Mouse (Mus musculus): Measurements from ENCODE around the gene Fen1.

The Fen1 gene

GRCm38 (mm10) chr19:10213796-10214471, 10.0 kb upstream of the Fen1 start:
- DNase-seq (ENCODE audit: low spot score) = no peak

- DNase-seq (ENCODE audit: low spot score) = no peak
Observed at GRCm38 (mm10) chr19:10210885-10211284, 6.9 kb upstream of the Fen1 start.

DNA sequence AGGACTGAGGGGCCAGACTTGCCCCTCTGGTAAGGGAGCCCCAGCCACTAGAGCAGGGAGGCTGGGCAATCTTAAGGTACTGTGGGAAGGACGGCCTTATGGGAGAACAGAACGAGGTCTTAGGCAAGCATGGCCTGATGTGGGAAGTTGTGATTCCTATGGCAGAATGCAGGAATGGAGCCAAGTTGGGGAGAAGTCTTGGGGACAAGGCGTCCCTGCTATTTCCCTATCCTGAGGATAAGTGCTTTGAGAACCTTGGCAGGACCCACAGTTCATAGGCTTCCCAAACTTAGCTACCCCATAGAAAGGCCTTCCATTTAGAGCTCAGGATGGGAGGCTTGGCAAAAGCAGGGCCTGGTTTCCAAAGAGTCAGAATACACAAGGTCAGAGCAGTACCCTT, 4.9 kb upstream of the Fen1 start:
- DNase-seq (ENCODE audit: low spot score) = no peak

DNA sequence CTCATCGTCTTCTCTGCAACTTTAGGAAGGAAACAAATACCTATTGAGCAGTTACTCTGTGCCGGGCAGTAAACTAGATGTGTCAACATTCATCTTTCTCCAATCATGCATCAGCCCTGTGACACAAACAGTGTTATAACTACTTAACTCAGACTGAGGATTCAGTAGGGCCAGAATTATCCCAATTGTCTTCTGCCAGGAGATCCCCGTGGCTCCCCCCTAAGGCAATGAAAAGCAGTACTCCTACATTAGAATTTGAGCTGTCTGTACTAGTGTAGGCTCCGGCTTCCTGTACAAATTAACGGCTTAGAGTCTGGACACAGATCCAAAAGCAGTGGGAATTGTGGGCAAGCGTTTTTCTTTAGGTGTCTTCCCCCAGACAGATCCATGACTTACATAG, 1.1 kb upstream of the Fen1 start:
- DNase-seq (ENCODE audit: low spot score) = no peak

DNA sequence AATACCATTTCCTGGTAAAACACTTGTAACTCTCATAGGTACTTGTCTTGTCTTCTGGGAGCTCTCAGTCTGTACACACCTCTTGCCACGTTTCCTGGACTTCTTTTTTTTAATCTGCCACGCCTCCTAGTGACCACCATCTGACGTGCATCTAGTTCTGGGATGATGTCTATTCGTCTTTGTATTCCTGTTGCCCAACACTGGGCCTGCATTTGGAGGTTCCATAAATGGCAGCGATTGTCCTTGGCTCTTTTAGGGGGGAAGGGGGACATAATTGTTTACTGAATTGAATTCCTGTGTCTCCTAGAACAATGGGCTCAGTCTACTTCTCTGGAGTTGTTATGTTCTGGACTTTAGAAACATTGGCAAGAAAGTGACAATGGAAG, 640 bp upstream of the Fen1 start:
- DNase-seq (ENCODE audit: low spot score) = no peak

DNA sequence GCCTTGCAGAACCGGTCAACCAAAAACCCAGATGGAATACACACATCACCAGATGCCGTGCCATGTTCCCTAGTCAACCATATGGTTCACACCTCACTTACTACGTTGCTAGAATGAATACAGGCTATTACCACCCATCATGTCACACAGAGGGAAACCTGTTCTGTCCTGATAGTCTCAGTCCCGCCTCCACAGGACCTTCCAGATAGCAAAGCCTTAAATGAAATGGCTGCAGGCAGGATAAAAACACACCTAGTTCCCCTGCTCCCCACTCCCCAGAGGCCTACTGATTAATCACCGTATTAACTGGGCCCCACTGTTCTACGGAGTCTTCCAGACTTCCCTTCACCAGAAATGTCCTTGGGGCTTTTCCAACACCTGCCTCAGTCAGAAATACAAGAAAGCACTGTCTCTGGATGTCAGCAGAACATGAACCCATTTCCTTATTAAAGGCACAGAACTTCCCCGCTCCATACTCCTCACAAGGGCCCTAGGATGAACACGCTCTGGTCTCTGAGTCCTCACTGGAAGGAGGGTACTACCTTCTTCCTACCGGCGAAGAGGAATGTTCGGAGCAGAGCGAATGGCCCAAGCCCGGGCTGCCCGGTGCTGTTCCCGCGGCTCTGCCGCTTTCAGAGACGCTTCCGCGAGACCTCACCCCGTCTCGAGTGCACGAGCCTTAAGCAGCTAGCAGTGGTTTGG, 672 bp downstream of the Fen1 start:
- no peak for DNase-seq (ENCODE audit: low spot score)

DNA sequence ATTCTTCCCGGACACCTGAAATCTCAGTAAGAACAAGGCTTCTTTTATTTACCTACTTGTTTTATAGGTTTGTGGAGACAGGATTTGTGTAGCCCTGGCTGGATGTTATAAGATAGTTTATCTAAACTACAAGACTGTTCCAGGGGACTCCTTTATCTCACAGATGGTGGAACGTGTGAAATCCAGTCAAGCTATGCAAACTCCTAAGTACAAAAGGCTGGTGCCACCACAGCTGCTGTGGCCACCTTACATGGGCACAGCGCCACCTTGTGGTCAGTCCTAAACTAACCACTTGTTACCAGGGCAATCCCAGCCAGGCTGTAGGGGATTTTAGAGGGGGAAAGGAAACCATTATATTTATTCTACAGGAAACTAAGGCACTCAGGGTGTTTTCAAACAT, 5.2 kb downstream of the Fen1 start:
- peak; percentile 51 for DNase-seq (ENCODE audit: low spot score)

DNA sequence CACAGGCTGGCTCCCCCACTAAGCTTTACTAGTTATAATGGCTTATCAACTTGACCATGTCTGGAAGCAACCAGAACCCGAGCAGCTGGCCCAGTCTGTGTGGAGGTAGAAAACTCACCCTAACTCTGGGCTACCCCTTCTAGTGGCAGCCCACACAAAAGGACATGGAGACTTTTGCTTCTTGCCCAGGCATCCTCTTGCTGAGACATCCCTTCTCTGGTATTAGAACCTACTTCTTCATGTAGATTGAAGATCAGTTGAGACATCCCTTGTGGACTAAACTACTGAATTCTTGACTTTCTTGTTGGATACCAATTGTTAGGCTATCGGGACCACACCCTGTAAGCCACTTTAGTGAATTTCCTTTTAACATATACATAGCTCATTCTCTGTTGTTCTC, 5.7 kb downstream of the Fen1 start:
- DNase-seq (ENCODE audit: low spot score) = no peak

DNA sequence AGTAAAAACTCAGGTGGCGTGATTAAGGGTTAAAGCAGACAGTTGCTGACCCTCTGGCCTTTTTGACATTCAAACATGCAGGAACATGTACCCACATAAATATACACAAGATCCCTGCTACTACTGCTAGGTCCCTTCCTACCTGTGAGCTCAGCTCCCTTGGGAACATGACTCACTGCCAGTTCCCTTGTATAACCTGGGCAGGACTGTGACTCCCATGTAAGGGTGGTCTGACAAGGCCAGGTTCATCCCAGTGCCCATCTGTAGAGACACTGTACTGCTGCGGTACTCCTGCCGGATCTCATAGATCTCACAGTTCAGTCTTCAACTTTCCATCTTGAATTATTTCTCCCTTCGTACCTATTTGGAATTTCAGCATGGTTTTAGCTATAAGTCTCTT, 6.8 kb downstream of the Fen1 start:
- no peak for DNase-seq (ENCODE audit: low spot score)

- peak; percentile 41 for DNase-seq (ENCODE audit: low spot score)
Observed at GRCm38 (mm10) chr19:10195252-10195651, 8.7 kb downstream of the Fen1 start.

DNA sequence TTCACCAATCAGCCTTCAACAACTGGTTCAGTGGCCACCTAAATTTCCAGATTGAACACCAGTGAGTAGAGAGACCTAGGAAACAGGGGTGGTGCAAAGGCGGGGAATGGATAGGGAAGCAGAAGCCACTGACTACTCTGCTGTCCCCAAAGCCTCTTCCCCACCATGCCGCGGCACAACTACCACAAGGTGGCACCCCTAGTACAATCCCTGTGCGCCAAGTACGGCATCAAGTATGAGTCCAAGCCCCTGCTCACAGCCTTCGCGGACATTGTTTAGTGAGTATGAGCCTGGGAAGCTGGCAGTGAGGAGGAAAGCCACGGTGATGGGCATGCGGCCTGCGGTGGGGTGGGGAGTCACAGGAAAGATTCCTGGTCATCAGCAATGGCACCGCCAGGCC, 9.6 kb downstream of the Fen1 start:
- DNase-seq (ENCODE audit: low spot score) = no peak

DNA sequence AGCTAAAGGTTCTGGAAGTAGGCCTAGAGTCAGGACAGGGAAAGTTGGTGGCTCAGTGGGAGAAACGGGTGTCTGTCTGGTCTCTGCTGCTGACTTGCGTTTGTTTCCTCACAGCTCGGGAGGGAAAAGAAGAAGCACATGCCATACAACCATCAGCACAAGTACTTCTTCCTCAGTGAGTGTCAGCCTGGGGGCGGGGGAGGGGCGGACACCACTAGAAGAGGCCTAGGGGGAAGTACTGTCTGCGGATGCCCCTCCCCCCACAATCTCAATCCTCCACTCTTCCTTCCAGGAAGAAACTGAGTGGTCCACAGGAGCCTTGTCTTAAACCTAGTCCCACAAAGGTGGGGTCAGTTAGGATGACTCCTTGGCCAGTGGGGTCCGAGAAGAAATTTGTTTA, 12.6 kb downstream of the Fen1 start:
- DNase-seq (ENCODE audit: low spot score) = no peak

DNA sequence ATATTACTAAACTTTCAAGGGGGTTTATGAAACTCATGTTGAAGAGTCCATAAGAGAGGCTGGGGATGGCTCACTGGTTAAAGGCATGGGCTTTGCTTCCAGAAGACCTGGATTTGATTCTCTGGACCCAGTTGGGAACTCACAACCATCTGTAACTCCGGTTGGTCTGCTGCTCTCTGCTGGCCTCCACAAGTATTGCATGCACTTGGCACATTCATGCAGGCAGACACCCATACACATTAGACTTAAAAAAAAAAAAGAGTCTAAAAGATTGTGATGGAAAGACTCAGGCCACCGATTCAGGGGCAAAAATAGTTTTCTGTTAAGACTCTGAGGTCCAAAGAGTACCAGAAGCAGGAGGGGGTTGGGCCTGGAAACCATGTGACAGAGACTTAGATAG, 13.2 kb downstream of the Fen1 start:
- DNase-seq (ENCODE audit: low spot score) = no peak

DNA sequence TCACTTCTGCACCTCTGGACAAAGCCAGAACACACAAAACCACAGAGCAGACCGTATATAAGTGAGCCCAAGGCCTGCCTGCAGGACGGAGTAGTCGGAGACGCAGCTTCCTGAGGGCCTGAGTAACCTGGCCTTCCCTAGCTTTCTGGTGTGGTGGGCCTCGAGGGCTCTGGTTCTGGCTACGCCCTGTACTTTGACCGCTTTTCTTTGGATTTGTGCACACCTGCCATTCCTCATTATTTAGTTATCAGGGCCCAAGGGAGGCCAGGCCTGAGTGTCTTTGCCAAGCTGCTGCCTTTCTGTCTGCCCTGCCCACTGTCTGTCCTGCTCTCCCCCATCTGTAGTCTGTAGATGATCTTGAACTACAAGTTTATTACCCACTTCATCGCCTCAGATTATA, 14.0 kb downstream of the Fen1 start:
- no peak for DNase-seq (ENCODE audit: low spot score)

GRCm38 (mm10) chr19:10189022-10189421, 14.9 kb downstream of the Fen1 start:
- no peak for DNase-seq (ENCODE audit: low spot score)

- DNase-seq (ENCODE audit: low spot score) = no peak
Observed at GRCm38 (mm10) chr19:10188281-10188811, 15.6 kb downstream of the Fen1 start.

DNA sequence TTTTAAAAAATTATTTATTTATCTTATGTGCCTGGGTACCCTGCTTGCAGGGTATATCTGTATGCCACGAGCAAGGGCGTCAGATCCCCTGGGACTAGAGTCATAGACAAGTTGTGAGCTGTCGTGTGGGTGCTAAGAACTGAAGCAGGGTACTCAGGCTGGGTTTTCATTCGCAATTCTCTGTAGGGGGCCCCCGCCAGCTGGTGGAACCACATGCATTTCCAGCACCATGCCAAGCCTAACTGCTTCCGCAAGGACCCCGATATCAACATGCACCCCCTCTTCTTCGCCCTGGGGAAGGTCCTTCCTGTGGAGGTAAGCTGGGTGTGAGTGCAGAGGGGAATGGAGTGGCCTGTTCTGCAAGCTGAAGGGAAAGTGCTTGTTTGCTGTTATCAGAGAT, 17.4 kb downstream of the Fen1 start:
- DNase-seq (ENCODE audit: low spot score) = no peak

- DNase-seq (ENCODE audit: low spot score) = no peak
Observed at GRCm38 (mm10) chr19:10185876-10186275, 18.1 kb downstream of the Fen1 start.

DNA sequence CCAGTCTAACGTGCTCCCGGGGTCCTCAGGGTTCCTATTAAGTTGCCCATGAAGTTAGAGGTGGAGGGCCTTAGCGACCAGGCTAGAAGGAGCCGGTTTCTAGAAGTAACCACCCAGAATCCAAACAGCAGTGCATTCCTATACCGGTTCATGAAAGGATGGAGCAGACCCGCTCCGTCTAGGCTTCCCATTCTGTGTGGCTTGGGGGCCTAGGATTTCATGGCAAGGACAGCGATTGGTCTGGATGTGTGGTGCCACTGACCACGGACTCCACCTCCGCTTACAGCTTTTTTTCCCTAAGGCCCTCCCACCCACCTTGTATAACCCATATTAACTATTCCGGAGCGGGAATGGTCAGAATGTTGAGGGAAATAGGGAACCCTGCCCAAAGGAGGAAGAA, 19.9 kb downstream of the Fen1 start:
- DNase-seq (ENCODE audit: low spot score) = no peak

DNA sequence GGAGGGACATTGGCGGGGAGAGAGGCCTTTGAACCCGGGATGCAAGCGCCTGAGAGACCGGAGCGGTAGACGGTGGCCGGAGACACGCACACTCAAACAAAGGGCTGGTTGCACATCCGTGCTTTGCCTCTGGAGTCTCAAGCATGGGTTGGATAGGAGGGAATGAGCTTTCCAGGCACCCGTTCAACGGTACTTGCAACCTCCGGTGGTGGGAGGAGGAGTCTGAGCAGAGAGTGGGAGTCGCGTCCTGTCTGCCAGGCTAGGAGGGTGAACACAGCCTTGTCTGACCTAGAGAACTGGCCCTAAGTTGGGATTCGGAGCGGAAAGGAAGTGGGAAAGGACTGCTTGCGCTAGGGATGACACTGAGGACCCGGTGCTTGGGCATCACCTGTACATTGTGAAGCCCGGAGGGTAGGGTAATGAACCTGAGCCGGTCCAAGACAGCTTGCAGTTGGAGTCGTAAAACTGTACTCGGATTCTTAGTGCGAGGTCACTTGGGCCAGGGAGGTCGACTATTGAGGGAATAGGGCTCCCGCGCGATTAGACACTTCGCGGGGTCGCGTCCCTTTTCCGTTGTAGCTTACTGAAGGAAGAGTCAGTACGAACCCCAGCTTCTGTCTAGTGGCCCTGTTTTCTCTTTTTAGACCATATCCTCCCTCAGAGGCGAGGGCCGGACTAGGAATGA, 20.5 kb downstream of the Fen1 start:
- peak; percentile 66 for DNase-seq (ENCODE audit: low spot score)

GRCm38 (mm10) chr19:10182670-10183298, 21.2 kb downstream of the Fen1 start, which contains the start of gene Fads1:
Gene Fads1 (plus strand): TSS chr19:10182888.
- peak; percentile 92 for DNase-seq (ENCODE audit: low spot score)

GRCm38 (mm10) chr19:10182142-10182541, 21.8 kb downstream of the Fen1 start:
- DNase-seq (ENCODE audit: low spot score) = no peak

DNA sequence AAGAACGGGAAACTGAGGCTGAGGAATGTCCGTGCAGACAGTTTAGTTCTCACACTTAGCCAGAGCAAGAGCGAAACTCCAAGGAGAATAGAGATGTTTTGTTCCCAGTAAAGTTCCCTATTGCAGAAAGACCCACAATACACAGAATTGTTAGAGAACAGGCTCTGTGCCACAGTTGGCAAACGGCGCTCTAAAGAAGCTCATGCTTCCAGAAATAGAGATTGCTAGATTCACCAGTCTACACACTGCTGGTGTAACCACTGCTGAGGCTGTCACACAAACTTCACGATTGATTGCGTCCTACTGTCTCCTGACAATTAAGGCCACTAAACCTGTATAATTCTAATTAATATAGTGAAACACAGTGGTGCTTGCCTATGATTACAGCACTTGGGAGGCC, 22.7 kb downstream of the Fen1 start:
- no peak for DNase-seq (ENCODE audit: low spot score)
